Mouse (Mus musculus) hindbrain, embryonic 11.5 days (tissue): ENCODE data around the gene Arl3. TPM values are rescaled to one million over a fixed set of nuclear protein-coding genes. Genes with fewer than 3 reads are reported as not detected.

Experiments
- ATAC-seq: fragments of 200-750 bp; cut with Nextera tagmentation; 2 replicates; pipeline ENCODE4 v1.8.0; 2017; ENCODE audit warnings: mild to moderate bottlenecking, moderate TSS enrichment, moderate library complexity; ENCODE audit not compliant: low FRiP score
- DNase-seq: peaks from one replicate; pipeline ENCODE4 v3.0.0-alpha.2; 2015; ENCODE audit warnings: low spot score
- H3K27ac ChIP-seq: fragments of 300-500 bp; sonication (generic); 2 replicates; pipeline ENCODE4 v1.5.1; 2014; ENCODE audit warnings: mild to moderate bottlenecking, low read depth, low read length
- H3K27me3 ChIP-seq: fragments of 300-500 bp; sonication (generic); 2 replicates; pipeline ENCODE4 v1.6.1; 2014; ENCODE audit warnings: mild to moderate bottlenecking, low read length, moderate library complexity, mixed read lengths; ENCODE audit not compliant: control insufficient read depth, insufficient read depth
- H3K36me3 ChIP-seq: fragments of 300-500 bp; sonication (generic); 2 replicates; pipeline ENCODE4 v1.6.1; 2014; ENCODE audit warnings: mild to moderate bottlenecking, low read length, moderate library complexity, mixed read lengths; ENCODE audit not compliant: control insufficient read depth, insufficient read depth
- H3K4me1 ChIP-seq: fragments of 300-500 bp; sonication (generic); replicated peaks from 2 replicates; pipeline ENCODE4 v1.6.1; 2014; ENCODE audit warnings: low read length, mixed read lengths; ENCODE audit not compliant: control insufficient read depth, insufficient read depth
- H3K4me2 ChIP-seq: fragments of 300-500 bp; sonication (generic); replicated peaks from 2 replicates; pipeline ENCODE4 v1.6.1; 2014; ENCODE audit warnings: mild to moderate bottlenecking, low read depth, low read length
- H3K4me3 ChIP-seq: fragments of 300-500 bp; sonication (generic); 2 replicates; pipeline ENCODE4 v1.5.1; 2014; ENCODE audit warnings: low read depth, low read length
- H3K9ac ChIP-seq: fragments of 300-500 bp; sonication (generic); 2 replicates; pipeline ENCODE4 v1.6.1; 2014; ENCODE audit warnings: low read depth, low read length
- H3K9me3 ChIP-seq: fragments of 300-500 bp; sonication (generic); 2 replicates; pipeline ENCODE4 v1.6.1; 2016; ENCODE audit warnings: low read length; ENCODE audit not compliant: control insufficient read depth
- WGBS: fragments of 180-500 bp; shearing (Covaris S2); extraction: QIAGEN DNeasy Blood & Tissue Kit; methylation state at CpG from one replicate; pipeline ENCODE4 v1.1.7; 2014; 5-methylcytosine and 5-hydroxymethylcytosine counted together
- polyA plus RNA-seq: library from polyadenylated mRNA; unstranded; fragments of >200 nt; fragmentation: Nextera tagmentation; extraction: Ambion mirVana; gene quantifications from 2 replicates; pipeline ENCODE4 v1.2.1, GENCODE M21; 2014

Gene Arl3
- polyA plus RNA-seq, 1 experiment from 2014 or later, result 160 TPM

DNA sequence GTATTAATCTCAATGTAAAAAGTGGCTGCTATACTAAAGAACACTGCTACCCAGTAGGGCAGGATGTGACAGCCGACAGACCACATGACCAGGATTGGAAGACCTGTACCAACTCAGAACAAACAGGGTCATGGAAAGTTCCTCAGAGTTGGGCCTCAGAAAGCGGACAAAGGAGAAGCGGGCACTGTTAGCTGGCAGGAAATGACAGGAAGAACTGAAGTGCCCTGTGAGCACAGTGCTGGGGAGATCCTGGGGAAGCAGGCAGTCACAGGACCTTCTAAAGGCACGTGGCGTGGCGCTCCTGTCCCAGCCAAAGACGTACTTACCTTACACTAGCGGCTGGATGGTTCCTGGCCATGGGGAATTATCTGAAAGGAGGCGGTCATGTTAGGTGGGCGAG lies 61.7 kb downstream of the Arl3 start:
- 93% methylated on average over 10 of the region's 10 CpGs for WGBS
- peaks cover 26% of the 10 kb centered on the region for H3K36me3 ChIP-seq
- no peak overlapping the region for H3K9ac ChIP-seq
- peaks cover 22% of the 10 kb centered on the region for H3K4me1 ChIP-seq
- H3K9me3 ChIP-seq, result no peaks in the 10 kb centered on the region
- H3K4me2 ChIP-seq, result no peak overlapping the region
- no peak overlapping the region for H3K4me3 ChIP-seq
- H3K27ac ChIP-seq, result no peak overlapping the region
- DNase-seq (no peak), ATAC-seq (no peak)
- H3K27me3 ChIP-seq, result no peaks in the 10 kb centered on the region

GRCm38 (mm10) chr19:46510824-46511223 lies 62.2 kb downstream of the Arl3 start:
- H3K4me3 ChIP-seq, result no peak overlapping the region; the same call in 1 of the 2 replicates
- ATAC-seq (no peak), DNase-seq (peak; percentile 29)
- peaks cover 26% of the 10 kb centered on the region for H3K36me3 ChIP-seq
- no peak overlapping the region for H3K9ac ChIP-seq
- no peaks in the 10 kb centered on the region for H3K27me3 ChIP-seq
- peaks cover 25% of the 10 kb centered on the region for H3K4me1 ChIP-seq
- 65% methylated on average over 3 of the region's 3 CpGs for WGBS
- H3K27ac ChIP-seq, result no peak overlapping the region
- H3K4me2 ChIP-seq, result no peak overlapping the region
- H3K9me3 ChIP-seq, result no peaks in the 10 kb centered on the region

DNA sequence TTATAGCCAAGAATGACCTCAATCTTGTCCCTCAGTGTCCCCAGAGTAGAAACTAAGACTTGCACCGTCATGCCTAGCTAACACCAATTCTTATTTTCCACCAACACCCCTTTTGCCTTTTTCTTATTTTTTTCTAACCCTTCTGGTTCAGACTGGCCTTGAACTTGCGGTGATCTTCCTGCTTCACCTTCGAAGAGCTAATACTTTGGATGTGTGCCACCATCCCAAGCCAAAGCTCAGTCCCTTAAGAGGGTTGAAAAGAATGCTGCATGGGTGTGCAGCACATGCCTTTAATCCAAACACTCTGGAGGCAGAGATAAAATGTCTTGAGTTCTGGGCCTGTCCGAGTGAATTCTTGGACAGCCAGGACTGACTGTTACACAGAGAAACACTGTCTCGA lies 62.6 kb downstream of the Arl3 start:
- ATAC-seq, result no peak
- DNase-seq, result no peak
- Histone ChIP-seq H3K9me3 (no peaks in the 10 kb centered on the region), H3K4me2 (no peak overlapping the region), H3K4me1 (peaks cover 27% of the 10 kb centered on the region), H3K27me3 (no peaks in the 10 kb centered on the region), H3K9ac (no peak overlapping the region), H3K27ac (no peak overlapping the region), H3K36me3 (peaks cover 25% of the 10 kb centered on the region), H3K4me3 (no peak overlapping the region; the same call in 1 of the 2 replicates)
- WGBS, result 90% methylated on average over 5 of the region's 5 CpGs

GRCm38 (mm10) chr19:46509736-46510135 lies 63.3 kb downstream of the Arl3 start:
- Histone ChIP-seq H3K4me1 (peaks cover 32% of the 10 kb centered on the region), H3K36me3 (peaks cover 19% of the 10 kb centered on the region)
- no peak for ATAC-seq

DNA sequence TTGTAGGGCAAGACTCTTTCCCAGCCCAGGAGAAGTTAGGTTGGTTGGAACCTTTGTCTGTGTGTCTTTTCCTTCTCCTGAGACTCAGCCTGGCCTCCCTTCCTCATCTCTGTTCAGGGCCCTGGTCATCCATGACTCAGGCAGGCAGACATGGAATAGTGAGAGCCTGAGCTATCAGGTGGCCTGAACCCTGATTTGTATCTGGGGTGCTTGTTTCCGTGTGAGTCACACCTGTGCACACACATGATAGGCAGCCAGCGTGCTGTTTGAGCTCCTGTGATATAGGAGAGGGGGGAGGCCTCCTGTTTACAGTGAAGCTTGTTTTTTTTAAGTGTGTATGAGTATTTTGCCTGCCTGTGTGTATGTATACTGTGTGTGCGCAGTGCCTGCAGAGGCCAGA lies 63.8 kb downstream of the Arl3 start:
- 85% methylated on average over 3 of the region's 3 CpGs for WGBS
- H3K27ac ChIP-seq, result peak overlapping the region; percentile 17; the same call in 1 of the 2 replicates
- H3K4me1 ChIP-seq, result peaks cover 32% of the 10 kb centered on the region
- no peak overlapping the region for H3K4me3 ChIP-seq
- H3K9me3 ChIP-seq, result no peaks in the 10 kb centered on the region
- H3K27me3 ChIP-seq, result no peaks in the 10 kb centered on the region
- no peak for DNase-seq
- no peak for ATAC-seq
- H3K9ac ChIP-seq, result 0 out of 2 replicates have a peak overlapping the region, but pooled peaks have one; percentile 7
- H3K36me3 ChIP-seq, result peaks cover 14% of the 10 kb centered on the region
- H3K4me2 ChIP-seq, result no peak overlapping the region

More at GRCm38 (mm10) chr19:46509736-46510135, 63.3 kb downstream of the Arl3 start:
- Histone ChIP-seq H3K4me3 (no peak overlapping the region), H3K9ac (no peak overlapping the region), H3K4me2 (no peak overlapping the region), H3K9me3 (no peaks in the 10 kb centered on the region), H3K27me3 (no peaks in the 10 kb centered on the region), H3K27ac (no peak overlapping the region)
- no peak for DNase-seq
- WGBS, result 91% methylated on average over 4 of the region's 4 CpGs

- H3K4me2 ChIP-seq, result no peak overlapping the region
- H3K9ac ChIP-seq, result 0 out of 2 replicates have a peak overlapping the region, but pooled peaks have one; percentile 32
- no peaks in the 10 kb centered on the region for H3K9me3 ChIP-seq
- H3K36me3 ChIP-seq, result peaks cover 12% of the 10 kb centered on the region
- no peak overlapping the region for H3K4me3 ChIP-seq
- no peak overlapping the region for H3K27ac ChIP-seq
- 88% methylated on average over 3 of the region's 3 CpGs for WGBS
- no peak for DNase-seq
- ATAC-seq, result no peak
- no peaks in the 10 kb centered on the region for H3K27me3 ChIP-seq
- H3K4me1 ChIP-seq, result peaks cover 32% of the 10 kb centered on the region
Measured at GRCm38 (mm10) chr19:46508738-46509137, 64.3 kb downstream of the Arl3 start.

DNA sequence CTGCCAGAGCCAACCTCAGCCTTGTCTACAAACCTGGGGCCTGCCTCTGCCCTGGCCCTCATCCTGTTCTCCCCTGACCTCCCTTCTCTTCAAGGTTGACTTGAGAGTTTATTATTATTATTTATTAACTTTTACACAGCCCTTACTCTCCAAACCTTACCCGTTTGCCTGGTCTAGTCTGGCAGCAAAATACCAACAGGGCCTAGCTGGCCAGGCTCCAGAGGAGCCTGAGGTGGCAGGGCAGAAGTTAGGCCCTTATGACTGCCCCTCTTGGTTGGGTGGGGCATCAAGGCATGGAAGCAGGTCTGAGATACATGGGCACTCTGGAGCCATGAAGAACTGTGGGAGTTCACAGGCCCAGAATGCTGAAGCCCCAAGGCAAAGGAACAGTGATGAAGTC lies 65.2 kb downstream of the Arl3 start:
- Histone ChIP-seq H3K4me1 (peaks cover 32% of the 10 kb centered on the region), H3K27me3 (no peaks in the 10 kb centered on the region), H3K4me3 (no peak overlapping the region), H3K9me3 (no peaks in the 10 kb centered on the region), H3K36me3 (peaks cover 7% of the 10 kb centered on the region), H3K27ac (peak overlapping the region; percentile 93), H3K4me2 (peak overlapping the region; percentile 92; the same call in 1 of the 2 replicates), H3K9ac (peak overlapping the region; percentile 75)
- ATAC-seq, result no peak
- no peak for DNase-seq
- 96% methylated on average over 1 of the region's 1 CpGs for WGBS

- ATAC-seq (peak; percentile 43; the same call in 1 of the 2 replicates), DNase-seq (peak; percentile 71)
- Histone ChIP-seq H3K4me1 (peaks cover 32% of the 10 kb centered on the region), H3K27ac (peak overlapping the region; percentile 93), H3K9ac (peak overlapping the region; percentile 75), H3K27me3 (no peaks in the 10 kb centered on the region), H3K9me3 (no peaks in the 10 kb centered on the region), H3K36me3 (0 out of 2 replicates have a peak, but pooled peaks cover 5% of the 10 kb centered on the region), H3K4me2 (peak overlapping the region; percentile 92), H3K4me3 (peak overlapping the region; percentile 87)
- WGBS, result 30% methylated on average over 8 of the region's 8 CpGs
Measured at GRCm38 (mm10) chr19:46507181-46507581, 65.8 kb downstream of the Arl3 start.

DNA sequence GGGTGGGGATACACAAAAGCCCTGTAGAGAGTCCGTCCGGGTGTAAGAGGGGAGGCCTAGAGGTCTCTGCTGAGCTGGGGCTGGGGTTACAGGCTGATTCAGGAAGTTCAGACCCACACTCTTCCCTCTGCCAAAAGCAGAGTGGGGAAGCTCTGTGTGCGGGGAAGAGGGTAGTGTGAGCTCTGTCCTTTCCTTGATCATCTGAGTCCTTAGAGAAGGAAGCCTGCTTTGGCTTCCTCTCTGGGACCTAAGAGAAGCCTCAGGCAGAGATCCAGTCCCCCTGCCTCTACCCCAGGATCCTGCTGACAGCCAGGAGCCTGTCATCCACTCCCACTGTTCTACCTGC lies 66.7 kb downstream of the Arl3 start:
- H3K27me3 ChIP-seq, result no peaks in the 10 kb centered on the region
- peak overlapping the region; percentile 75 for H3K9ac ChIP-seq
- peaks cover 32% of the 10 kb centered on the region for H3K4me1 ChIP-seq
- H3K36me3 ChIP-seq, result 0 out of 2 replicates have a peak, but pooled peaks cover 5% of the 10 kb centered on the region
- ATAC-seq, result no peak
- H3K9me3 ChIP-seq, result no peaks in the 10 kb centered on the region
- 54% methylated on average over 3 of the region's 3 CpGs for WGBS
- H3K27ac ChIP-seq, result peak overlapping the region; percentile 93
- peak overlapping the region; percentile 87 for H3K4me3 ChIP-seq
- H3K4me2 ChIP-seq, result peak overlapping the region; percentile 92
- no peak for DNase-seq
